In the genomic region with DNA sequence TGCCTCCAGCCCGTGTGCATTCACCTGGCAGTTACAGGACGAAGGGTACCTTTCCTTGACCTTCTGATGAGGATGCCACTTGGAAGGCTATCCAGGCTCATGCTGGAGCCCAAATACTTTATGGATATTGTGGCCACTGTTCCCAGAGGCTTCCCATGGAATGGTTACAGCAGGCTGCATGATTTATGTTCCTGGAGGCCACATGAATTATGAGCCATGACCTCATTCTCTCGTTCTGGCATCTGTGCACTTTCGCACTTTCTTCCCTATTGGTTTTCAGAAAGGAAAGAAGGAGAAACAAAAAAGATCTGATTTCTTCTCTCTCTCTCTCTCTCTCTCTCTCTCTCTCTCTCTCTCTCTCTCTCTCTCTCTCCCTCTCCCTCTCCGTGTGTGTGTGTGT, we compare ENCODE assay signal across 10 mouse cellular contexts.
DNase-seq lines count a peak whose midpoint lies in the region; ATAC-seq lines count a peak whose summit lies in the region.
"Had no signal": no experiment of that assay in that cellular context is flagged by ENCODE, and none has a peak within 500 bp of the region (broad histone marks: within the 10 kb centered on the region; RNA-seq: fewer than 3 reads in every experiment).

No protein-coding gene starts in this region.

- peaks cover 16% of the 10 kb centered on the region for H3K4me1 ChIP-seq in kidney, embryonic 16.5 days (ENCODE audit: insufficient read depth, low read length)
- peaks cover 6% of the 10 kb centered on the region; the same call in 1 of the 2 replicates for H3K4me1 ChIP-seq in limb, embryonic 15.5 days

- H3K36me3 ChIP-seq in kidney, embryonic 16.5 days (ENCODE audit: insufficient read depth, low read length) = no peaks in the 10 kb centered on the region
- no peaks in the 10 kb centered on the region for H3K36me3 ChIP-seq in limb, embryonic 15.5 days

- H3K27ac ChIP-seq in kidney, embryonic 16.5 days (ENCODE audit: low read length) = no peak overlapping the region
- H3K27ac ChIP-seq in limb, embryonic 15.5 days = 0 out of 2 replicates have a peak overlapping the region, but pooled peaks have one; percentile 22

- WGBS in kidney, embryonic 16.5 days = 21% methylated on average over 5 of the region's 5 CpGs
- 52% methylated on average over 5 of the region's 5 CpGs for WGBS in limb, embryonic 15.5 days

- H3K4me3 ChIP-seq in kidney, embryonic 16.5 days (ENCODE audit: low read length) = no peak overlapping the region
- no peak overlapping the region for H3K4me3 ChIP-seq in limb, embryonic 15.5 days

- H3K27me3 ChIP-seq in kidney, embryonic 16.5 days (ENCODE audit: insufficient read depth, low read length) = no peaks in the 10 kb centered on the region
- no peaks in the 10 kb centered on the region for H3K27me3 ChIP-seq in limb, embryonic 15.5 days

- peak; percentile 46; the same call in 1 of the 2 replicates for ATAC-seq in kidney, embryonic 16.5 days (ENCODE audit: low FRiP score, low TSS enrichment)
- ATAC-seq in limb, embryonic 15.5 days (ENCODE audit: insufficient number of reproducible peaks, low FRiP score, low TSS enrichment, low read depth) = no peak
- no peak for ATAC-seq in erythroblast, adult 5-6 weeks (replicated peaks; ENCODE audit: low FRiP score, poor library complexity, severe bottlenecking)
- ATAC-seq: lung, postnatal 0 days had no signal

- peak; percentile 72 for DNase-seq in adrenal gland, adult 2 months
- DNase-seq in adrenal gland, postnatal 4 days (ENCODE audit: low spot score in 2 of 2) = no peak
- DNase-seq in kidney, adult 18-20 months = no peak
- peak; percentile 68 for DNase-seq in brain, adult 2 months (ENCODE audit: low read depth, low spot score)
- no peak for DNase-seq in cerebellum, adult 11-12 months
- DNase-seq: cerebellum, adult 8-10 months had no signal

- no peak overlapping the region for H3K4me2 ChIP-seq in kidney, embryonic 16.5 days (replicated peaks; ENCODE audit: low read depth, low read length)
- no peak overlapping the region for H3K4me2 ChIP-seq in limb, embryonic 15.5 days

- H3K9ac ChIP-seq in kidney, embryonic 16.5 days (replicated peaks; ENCODE audit: low read length) = no peak overlapping the region
- H3K9ac ChIP-seq in limb, embryonic 15.5 days = no peak overlapping the region

- no peaks in the 10 kb centered on the region for H3K9me3 ChIP-seq in kidney, embryonic 16.5 days (ENCODE audit: low read length)
- no peaks in the 10 kb centered on the region for H3K9me3 ChIP-seq in limb, embryonic 15.5 days

Comparison
In these comparisons a context has a peak if more than half of its experiments do, and no peak if none do; other contexts are left out.
1. DNase-seq: peak in adrenal gland, adult 2 months (single experiment) and brain, adult 2 months (single experiment); none in adrenal gland, postnatal 4 days (0 of 2), kidney, adult 18-20 months (single experiment) and cerebellum, adult 11-12 months (single experiment).